Mouse (Mus musculus): ENCODE data around the gene Senp7. TPM values are rescaled to one million over a fixed set of nuclear protein-coding genes. Genes with fewer than 3 reads are reported as not detected.
A peak's percentile ranks its signal among the peaks of the same experiment; 100 is the strongest.
"Not testable (repeated sequence)": the region's sequence is repeated elsewhere in the genome, so short reads cannot be mapped to it uniquely, and the experiment has no call there.

Gene Senp7
- 10 to 100 TPM; 18.0 to 33.3 (median 25.4) TPM for total RNA-seq (2022)

DNA sequence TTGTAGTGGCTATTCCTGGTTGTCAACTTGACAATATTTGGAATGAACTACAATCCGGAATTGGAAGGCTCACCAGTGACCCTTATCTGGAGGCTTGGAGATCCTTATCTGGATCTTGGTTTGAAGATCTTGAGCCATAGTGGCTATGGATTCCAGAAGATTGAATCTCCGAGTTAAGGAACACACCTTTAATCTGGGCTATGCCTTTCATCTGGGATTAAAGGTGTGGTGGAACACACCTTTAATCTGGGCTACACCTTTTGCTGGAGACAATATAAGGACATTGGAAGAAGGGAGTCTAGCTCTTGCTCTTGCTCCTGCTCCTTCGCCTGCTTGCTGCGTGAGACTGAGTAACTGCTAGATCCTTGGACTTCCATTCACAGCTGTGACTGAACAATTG is at the start of gene Senp7:
TSS of gene Senp7 (plus strand) at position 301 of the 400 bp plus-strand sequence.
- DNase-seq, result not testable (repeated sequence)

DNA sequence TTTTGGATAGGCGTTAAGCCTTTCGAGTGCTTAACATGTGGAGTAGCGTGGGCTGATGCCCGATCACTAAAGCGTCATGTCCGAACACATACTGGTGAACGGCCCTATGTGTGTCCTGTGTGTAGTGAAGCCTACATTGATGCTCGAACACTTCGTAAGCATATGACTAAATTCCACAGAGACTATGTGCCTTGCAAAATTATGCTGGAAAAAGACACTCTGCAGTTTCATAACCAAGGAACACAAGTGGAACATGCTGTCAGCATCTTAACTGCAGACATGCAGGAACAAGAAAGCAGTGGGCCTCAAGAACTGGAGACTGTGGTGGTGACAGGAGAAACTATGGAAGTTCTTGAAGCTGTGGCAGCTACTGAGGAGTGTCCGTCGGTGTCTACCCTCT is 41.3 kb upstream of the Senp7 start:
- no peak for DNase-seq

DNA sequence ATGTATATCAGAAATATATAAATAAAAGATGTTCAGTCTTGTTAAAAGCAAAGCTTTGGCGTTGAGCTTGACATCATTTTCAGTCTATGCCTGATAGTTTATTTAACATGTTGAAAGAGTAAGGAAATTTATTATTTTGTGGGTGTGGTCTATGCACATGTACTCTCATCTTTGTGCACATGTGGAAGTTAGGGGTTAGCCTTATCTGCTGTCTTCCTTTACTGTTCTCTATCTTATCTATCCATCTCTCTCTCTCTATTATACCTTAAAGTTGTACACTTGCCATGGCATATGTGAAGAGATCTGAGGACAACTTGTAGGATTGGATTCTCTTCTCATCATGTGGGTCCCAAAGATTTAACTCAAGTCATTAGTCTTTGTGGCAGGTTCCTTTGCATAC is 39.3 kb upstream of the Senp7 start:
- DNase-seq, result no peak

DNA sequence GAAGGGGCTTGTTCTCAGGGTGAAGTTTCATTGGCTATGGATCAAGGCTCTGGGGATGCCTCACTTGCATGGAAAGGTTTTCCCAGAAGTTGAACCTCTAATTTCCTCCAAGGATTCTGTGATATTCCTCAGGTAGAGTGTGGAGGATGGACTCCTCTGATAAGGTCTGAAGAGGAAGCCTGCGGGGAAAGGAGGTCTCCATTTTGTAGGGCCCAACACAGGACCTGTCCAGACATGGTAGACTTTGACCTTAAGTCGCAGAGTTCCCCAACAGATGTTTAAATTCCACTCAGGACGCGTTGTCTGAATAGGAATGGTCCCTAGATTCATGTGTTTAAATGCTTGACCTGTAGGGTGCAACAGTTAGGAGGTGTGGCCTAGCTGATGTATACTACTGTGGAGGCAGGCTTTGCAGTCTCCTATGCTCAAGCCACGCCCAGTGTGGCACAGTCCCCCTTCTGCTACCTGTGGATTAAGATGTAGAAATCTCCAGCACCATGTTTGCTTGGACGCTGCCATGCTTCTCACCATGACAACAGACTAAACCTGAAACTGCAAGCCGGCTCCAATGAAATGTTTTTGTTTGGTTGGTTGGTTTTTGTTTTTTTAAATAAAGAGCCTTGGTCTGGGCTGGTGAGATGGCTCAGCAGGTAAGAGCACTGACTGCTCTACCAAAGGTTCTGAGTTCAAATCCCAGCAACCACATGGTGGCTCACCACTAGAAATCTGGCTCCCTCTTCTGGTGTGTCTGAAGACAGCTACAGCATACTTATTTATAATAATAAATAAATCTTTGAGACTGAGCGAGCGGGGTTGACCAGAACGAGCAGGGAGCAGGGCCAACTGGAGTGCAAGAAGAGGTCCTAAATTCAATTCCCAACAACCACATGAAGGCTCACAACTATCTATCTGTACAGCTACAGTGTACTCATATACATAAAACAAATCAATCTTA is 35.1 kb upstream of the Senp7 start:
- DNase-seq, result no peak

DNA sequence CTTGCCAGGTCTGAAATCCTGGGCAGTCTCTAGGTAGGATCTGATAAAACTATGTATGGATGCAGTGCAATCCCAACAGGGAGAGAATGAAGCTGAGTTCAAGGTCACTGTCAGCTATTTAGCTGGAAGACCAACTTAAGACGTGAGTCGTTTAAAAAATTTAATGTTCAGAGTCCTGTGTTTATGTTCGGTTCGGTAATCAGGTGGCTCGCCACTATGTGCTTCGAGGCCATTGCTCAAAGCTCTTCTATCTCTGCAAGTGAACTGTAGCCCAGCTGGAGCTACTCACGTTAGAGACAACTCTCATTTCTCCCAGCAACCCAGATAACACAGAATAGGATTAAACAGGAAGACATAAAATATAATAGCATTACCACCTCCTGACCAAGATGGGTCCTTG is 34.1 kb upstream of the Senp7 start:
- no peak for DNase-seq

DNA sequence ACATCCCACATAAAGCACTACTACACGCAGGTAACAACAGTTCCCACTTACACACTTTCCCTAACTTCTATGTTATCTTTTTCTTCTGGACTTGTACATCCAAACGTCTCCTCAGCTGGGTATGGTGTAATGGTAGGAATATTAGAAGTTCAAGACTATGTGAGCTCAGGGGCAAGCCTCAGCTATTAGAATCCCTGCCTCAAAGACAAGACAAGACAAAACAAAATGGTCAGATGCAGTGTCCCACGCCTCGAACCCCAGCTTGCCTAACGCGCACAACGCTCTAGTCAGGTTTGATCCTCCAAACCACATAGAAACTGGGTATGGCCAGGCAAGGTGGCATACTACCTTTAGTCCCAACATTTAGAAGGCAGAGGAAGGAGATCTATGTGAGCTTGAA is 28.5 kb upstream of the Senp7 start:
- DNase-seq, result no peak

DNA sequence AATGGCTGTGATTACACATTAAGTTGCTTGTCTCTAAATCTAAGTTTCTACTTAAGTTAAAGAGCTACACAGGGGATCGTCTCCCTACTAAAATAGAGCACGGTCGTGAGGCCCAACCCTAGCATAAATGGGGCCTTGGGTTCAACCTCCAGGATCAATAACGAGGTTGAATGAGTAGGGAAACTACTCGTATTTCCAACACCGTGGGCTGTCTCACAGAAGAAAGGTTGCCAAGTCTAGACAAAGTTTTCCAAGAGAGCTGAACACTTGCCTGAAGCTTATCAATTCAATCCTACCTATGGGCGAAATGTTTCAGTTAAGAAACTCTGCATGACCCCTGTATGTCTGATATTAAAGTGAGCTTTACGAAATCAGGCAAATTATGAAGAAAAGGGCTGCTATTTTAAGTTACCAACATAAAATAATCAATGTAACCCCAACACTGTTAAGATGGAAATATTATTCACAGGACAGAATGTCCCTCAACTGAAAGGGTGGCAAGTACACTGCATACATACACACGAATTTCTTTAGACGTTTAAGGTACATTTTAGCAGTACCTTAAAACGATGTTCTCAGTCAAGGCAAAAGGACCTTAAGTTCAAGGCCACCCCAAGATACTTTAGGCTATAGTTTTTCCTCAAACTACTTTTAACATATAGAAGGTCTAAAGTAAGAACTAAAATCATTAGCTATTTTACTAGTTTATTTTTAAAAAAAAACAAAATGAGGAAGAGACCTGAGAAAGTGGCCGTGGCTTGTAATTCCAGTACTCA is 20.1 kb upstream of the Senp7 start:
- DNase-seq, result no peak

DNA sequence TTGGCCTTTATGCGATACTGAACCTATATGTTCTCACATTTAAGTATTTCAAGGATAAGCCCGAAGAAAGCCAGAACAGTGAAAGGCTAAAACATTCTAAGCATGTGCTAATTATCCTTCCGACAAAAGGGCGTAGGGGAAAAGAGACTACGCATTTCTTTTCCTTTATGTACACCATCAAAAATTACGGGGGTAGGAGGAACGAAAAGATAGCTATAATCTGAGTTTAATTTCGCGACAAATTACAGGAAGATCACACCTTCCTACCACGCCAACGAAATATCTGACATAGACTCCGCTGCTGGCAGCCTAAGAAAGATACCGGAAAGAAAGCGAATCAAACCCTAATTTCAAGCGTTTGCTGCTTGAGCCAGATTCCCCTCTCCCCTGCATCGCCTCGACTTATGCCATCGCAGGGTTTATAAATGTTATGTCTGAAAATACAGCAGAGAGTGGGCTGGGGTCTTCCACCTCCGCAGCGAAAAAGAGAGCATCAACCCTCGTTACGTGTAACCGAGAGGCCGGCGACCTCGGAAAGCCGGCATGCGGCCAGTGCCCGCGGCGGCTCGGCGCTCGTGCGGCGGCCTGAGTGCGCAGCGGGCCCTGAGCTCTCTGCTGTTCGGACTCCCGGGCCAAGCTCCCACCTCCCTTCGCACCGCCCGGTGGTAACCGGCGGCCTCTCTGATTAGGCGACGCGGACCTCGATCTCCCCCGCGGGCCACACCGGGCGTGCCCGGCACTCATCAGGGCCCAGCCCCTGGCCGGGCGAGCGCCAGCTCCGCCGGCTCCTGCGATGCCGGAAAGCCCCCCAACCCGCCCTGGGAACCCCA is 19.2 kb upstream of the Senp7 start:
- DNase-seq, result no peak

DNA sequence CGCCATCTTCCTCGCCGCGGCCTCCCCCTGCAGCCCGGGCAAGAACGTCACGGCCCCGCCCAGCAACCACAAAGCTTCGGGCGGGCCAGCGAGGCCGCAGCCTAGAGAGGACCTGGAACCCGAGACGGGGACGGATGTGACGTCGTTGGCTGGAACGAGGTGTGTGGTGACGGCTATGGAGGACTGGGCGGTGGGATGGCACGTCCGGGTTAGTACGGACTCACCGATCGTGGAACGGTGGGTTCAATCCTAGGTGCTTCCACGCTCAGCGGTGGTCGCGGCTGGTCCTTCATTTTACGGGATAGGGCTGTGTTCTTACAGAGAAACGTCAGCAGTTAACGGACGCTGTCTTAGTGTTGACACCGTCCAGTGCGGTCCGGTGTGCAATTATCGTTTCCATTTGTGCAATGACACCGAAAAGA is 18.5 kb upstream of the Senp7 start, which contains the start of gene Pcnp:
TSS of gene Pcnp (minus strand) at position 79 of the 422 bp plus-strand sequence.
- DNase-seq, result peak; percentile 96

DNA sequence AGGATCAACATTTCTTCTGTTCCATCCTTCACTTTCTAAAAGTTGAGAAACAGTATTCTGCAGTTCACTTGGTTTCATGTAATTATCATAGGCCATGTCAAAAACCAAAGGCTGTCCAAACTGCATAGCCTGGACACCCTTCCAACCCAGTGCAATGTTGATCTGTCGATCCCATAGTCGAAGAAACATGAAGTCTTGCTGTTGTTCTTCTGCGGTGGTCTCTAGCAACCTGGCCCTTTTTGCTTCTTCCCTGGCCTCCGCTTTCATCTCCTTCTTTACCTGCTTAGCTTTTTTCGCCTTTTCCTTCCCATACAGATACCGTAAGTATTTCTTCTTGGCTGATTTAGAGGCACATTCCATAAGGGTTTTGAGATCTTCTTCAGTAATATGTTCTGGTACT is 13.6 kb upstream of the Senp7 start:
- DNase-seq, result no peak

DNA sequence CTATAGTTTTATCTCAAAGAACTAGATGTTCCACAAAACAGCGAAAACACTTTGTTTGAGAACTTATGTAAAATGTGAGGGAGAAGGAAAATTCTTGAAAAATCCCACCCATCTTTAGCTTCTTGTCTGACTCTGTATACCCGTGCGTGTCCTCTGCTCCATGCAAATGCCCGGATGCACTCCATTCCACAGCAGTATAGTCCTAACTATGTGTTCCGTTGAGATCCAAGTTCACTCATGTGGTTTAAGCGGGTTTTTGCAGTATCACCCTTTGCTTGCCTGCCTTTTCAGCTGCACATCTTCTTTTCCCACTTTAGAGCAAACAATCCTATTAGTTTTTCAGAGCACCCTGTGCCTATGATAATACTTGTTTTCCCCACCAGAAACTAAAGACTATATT is 11.6 kb upstream of the Senp7 start:
- DNase-seq, result no peak

DNA sequence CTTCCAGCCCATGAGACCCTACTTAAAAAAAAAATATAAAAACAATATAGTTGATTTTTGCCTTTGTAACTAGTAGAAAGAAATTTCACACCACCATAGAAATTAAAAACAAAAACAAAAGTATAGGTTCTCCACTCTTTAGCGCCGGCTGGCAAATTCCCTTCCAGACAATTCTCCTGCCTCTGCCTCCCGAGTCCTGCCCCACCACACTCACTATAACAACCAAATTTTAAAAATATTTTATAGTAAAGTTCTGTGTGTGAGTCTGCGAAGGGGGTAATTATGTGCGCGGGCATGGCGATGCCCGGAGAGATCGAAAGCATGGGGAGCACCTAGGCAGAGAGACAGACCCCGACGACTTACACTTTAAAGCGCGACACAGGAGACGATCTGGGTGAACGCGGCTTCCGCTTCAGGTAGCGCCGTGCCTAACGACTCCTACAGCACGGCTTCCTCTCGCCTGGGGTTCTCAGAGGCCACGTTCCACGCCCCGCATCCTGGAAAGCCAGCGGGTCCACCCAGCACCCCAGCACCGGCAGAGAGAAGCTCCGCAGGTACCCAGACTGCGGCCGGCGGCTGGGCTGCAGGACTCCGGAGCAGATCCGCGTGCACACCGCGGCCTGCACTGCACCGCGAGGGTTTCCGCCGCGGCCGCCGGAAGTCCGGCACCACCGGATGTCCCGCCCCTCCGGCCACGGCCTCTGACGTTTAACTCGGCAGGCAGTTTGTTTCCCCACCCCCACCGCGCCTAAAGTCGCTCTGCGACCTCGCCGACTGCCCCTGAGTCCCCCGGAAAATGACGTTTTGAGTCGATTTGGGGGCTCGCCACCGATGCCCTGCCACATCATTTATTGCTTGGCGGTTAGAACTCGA is 10.8 kb upstream of the Senp7 start, which contains the start of gene Trmt10c:
TSS of gene Trmt10c (minus strand) at position 682 of the 873 bp plus-strand sequence.
- peak; percentile 84 for DNase-seq

DNA sequence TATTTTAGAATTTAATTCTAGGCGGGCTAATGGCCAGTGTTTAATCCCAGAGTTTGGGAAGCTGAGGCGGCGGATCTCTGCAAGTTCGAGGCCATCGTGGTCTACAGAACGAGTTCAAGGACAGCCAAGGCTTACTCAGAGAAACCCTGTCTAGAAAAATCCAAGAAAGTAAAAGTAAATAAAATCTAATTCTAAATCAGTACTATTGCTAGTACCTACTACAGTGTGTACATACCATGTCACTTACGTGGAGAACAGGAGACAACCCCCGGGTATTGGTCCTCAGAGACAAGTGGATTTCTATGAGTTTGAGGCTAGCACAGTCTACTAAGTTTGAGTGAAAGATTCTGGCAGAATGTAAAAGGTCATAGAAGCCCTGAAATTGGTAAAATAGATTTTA is 10.0 kb upstream of the Senp7 start:
- DNase-seq, result no peak

DNA sequence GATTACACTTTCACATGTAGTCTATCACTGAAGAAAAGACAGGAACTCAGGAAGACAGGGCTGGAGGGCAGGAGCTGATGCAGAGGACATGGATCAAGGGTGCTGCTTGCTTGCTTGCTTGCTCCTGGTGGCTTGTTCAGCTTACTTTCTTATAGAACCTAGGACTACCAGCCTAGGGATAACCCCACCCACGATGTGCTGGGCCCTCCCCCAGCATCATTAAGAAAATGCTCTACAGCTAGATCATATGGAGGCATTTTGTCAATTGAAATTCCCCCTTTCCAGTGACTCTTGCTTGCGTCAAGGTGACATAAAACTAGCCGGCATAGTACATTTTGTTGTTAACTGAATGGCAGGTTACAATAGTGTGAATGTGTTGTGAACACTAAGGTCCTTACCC is 7.8 kb downstream of the Senp7 start:
- DNase-seq, result no peak

DNA sequence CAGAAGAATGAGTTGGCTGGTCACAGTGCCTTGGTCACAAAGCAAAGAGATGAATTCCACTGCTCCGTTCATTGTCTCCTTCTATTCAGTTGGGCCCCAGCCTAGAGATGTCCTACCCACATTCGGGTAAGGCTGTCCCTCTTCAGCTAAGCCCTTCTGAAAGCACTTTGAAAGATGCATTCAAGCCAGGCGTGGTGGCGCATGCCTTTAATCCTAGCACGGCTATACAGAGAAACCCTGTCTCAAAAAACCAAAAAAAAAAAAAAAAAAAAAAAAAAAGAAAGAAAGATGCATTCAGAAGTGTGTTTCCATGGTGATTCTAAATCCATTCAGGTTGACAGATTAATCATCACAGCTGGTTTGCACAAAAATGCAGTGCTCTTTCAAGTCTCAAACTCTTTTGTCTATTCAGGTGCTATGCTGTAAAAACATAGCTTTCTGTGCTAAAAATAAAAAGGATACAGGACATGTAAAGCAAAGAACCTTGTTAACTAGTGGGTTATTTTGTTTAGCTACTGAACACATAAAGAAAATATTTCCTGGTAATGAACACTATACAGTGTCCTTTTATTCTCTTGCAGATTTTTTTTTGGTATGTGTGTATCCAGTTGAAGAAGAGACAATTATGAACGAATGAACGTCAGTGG is 8.9 kb downstream of the Senp7 start:
- DNase-seq, result no peak

DNA sequence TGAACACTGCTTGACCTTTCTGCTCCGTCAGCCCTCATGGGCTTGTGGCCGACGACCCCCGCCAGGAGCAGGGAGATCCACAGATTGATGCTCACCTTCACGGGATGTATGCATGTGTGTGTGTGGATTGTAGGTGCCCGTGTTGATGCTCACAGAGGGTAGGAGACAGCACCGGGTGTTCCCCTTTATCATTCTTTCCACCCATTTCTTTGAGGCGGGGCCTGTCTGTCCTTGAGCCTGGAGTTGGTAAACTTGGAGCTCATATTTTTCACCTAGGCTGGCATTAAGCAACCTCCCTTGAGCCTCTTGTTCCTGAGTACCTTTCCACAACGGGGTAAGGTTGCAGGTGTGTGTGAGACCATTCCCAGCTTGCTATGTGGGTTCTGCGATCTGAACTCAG is 10.0 kb downstream of the Senp7 start:
- no peak for DNase-seq

DNA sequence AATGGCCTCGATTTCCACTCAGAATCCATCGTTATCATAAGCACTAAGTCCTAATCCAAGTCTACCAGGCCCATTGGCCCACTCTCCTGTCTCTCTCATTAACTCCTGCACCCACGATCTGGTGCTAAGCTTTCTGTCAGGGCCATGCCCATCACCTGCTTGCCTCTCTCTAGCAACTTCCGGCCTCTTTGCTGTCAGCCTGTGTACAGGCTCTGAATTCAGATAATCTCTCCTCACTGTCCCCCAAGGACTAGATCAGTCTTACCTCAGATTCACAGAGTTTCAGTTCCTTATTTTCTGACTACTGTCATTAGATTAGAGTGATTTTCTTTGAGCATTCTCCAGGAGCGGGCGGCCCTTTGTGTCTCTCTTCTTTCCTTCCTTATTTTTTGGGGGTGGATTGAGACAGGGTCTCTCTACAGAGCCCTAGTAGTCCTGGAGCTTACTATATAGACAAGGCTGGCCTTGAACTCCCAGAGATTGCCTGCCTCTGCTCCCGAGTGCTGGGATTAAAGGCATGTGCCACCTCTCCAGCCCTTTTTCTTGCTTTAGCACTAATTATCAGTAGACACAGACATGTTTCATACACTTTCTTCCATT is 14.0 kb downstream of the Senp7 start:
- DNase-seq, result no peak

DNA sequence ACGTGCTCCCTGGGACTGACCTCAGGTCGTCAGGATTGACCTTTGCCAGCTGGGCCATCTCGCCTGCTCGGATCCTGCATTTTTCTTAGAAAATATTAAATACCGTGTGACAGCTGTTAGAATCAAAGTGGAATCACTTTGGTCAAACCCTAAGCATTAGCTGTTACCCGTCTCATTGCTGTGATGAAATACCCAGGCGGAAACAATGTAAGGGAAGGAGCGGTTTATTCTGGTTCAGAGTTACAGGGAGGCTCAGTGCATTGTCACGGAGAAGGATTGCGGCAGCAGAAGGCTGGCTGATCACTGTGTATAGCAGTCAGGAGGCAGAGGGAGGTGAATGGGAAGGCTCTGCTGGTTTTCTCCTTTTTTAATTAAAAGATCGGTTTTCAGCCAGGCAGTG is 14.8 kb downstream of the Senp7 start:
- DNase-seq, result no peak

DNA sequence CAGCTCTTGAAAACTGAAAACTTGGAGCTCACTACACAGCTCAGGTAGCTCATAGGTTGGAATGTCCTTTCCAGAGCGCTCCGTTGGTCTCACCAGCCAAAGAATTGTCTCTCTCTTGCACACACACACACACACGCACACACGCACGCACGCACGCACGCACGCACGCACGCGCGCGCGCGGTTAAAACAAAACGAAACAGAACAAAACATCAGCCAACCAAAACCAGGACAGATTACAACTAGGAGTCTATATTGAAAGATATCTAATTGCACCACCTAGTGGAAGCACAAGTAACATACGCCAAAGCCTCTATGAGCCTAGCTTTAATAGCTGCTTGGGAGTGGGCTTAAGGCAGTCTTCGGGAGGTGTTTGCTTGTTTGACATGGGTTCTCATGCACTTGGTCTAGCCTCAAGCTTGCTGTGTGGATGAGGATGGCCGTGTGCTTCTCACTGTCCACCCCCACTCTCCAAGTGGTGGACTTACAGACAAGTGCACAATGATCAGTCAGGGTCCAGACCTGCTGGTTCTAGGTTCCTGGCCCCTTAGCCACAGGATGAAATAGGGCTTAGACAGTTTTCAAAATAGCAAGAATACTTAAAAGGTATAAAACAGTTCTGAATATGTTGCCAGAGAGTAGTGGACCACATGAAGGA is 16.3 kb downstream of the Senp7 start:
- peak; percentile 49 for DNase-seq

DNA sequence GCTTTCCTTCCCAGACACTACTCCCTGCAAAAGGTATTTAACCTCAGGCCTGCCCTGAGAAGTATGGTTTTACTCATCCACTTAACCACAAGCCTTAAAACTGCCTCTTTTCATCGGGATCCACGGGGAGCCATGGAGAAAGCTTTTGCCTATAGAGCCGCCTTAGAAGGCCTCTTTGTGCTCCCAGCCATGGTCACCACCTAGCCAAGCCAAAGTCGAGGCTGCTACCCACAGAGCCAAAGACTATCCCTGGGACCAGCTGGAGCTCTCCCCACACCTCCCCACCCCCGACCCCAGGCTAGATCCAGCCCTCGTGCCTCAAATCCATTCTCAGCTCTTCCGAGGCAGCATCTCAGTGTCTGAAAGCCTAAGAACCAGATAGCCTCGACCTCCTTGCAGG is 18.0 kb downstream of the Senp7 start:
- no peak for DNase-seq

Measured in adrenal gland, adult 8-10 months (tissue).